Comparison of ENCODE assay signal across 8 mouse cellular contexts in the genomic region with DNA sequence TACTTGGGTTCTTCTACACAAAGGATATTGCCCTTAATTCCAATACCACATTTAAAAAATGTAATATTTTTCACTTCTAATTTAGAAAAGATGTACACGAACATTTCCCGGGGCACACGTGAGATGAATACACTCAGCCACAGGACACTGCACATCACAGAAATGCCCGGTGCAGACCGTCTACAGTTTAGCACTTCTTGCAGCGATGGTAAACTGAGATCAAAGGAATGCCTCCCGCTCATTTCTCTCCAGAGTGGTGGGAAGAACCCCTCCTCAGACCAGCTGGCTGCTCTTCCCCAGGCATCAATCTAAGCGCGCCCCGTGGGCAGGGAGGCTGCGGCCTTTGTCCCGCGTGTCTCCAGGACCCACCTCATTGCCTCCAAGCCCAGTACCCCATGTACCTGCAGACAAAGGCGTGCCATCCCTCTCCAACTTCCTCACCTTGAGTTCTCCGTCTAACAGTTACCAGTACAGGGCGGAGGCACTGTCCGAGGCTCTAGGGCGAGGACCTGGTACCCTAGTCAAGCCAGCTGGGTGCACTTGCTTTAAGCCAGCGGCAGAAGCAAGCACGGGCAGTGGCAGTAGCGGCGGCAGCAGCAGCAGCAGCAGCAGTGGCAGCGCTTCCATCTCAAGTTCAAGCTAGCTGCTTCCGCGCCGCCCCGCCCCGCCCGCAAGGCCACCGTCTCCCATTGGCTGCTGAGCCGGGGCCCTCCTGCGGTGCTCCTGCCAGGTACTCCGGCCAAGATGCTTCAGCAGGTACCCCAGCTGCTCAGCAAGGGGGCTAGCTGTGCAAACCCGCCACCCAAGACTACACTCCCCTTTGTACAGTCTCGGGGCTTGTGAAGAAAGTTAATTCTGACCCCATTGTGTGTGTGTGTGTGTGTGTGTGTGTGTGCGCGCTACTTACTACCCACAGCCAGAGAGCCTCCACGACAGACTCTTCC.
DNase-seq lines count a peak whose midpoint lies in the region; ATAC-seq and TF ChIP-seq lines count a peak whose summit lies in the region.

No protein-coding gene starts in this region.

- H3K9me3 ChIP-seq in forebrain, embryonic 15.5 days = no peaks in the 10 kb centered on the region
- H3K9me3 ChIP-seq in limb, embryonic 10.5 days (replicated peaks) = no peaks in the 10 kb centered on the region
- no peaks in the 10 kb centered on the region for H3K9me3 ChIP-seq in midbrain, embryonic 11.5 days (ENCODE audit: control insufficient read depth, low read length)

- 3% methylated on average over 38 of the region's 38 CpGs for WGBS in forebrain, embryonic 15.5 days
- 4% methylated on average over 38 of the region's 38 CpGs for WGBS in limb, embryonic 10.5 days
- 7% methylated on average over 38 of the region's 38 CpGs for WGBS in midbrain, embryonic 11.5 days

- H3K4me2 ChIP-seq in forebrain, embryonic 15.5 days (replicated peaks) = peak overlapping the region; percentile 88
- peak overlapping the region; percentile 92 for H3K4me2 ChIP-seq in midbrain, embryonic 11.5 days

- peaks cover 60% of the 10 kb centered on the region for H3K4me1 ChIP-seq in forebrain, embryonic 15.5 days
- peaks cover 36% of the 10 kb centered on the region for H3K4me1 ChIP-seq in limb, embryonic 10.5 days
- peaks cover 15% of the 10 kb centered on the region for H3K4me1 ChIP-seq in midbrain, embryonic 11.5 days (ENCODE audit: control insufficient read depth, insufficient read depth, low read length)
- H3K4me1 ChIP-seq in testis, adult 2 months (ENCODE audit: control insufficient read depth, insufficient read depth, low read length) = peaks cover 5% of the 10 kb centered on the region

- H3K4me3 ChIP-seq in forebrain, embryonic 15.5 days = peak overlapping the region; percentile 46
- peak overlapping the region; percentile 60 for H3K4me3 ChIP-seq in limb, embryonic 10.5 days
- peak overlapping the region; percentile 44 for H3K4me3 ChIP-seq in midbrain, embryonic 11.5 days (ENCODE audit: low read depth, low read length)
- peak overlapping the region; percentile 64 for H3K4me3 ChIP-seq in testis, adult 2 months (ENCODE audit: control insufficient read depth, low read depth, low read length)

- H3K36me3 ChIP-seq in forebrain, embryonic 15.5 days = no peaks in the 10 kb centered on the region
- no peaks in the 10 kb centered on the region for H3K36me3 ChIP-seq in limb, embryonic 10.5 days
- no peaks in the 10 kb centered on the region for H3K36me3 ChIP-seq in midbrain, embryonic 11.5 days (ENCODE audit: control insufficient read depth, insufficient read depth, low read length)
- no peaks in the 10 kb centered on the region for H3K36me3 ChIP-seq in testis, adult 2 months (ENCODE audit: control insufficient read depth, insufficient read depth, low read length)

- peak; percentile 56 for ATAC-seq in cerebellum, adult (ENCODE audit: insufficient number of reproducible peaks, low FRiP score, low TSS enrichment)
- ATAC-seq in forebrain, embryonic 15.5 days (replicated peaks) = peak; percentile 75
- ATAC-seq in hematopoietic stem cell, adult 5-6 weeks (replicated peaks in 1 of 2; ENCODE audit: insufficient read depth in 1 of 2, low FRiP score in 2 of 2, low TSS enrichment in 1 of 2, low read depth in 1 of 2, poor library complexity in 2 of 2, severe bottlenecking in 2 of 2) = peak; percentile 67 to 76
- ATAC-seq in midbrain, embryonic 11.5 days (ENCODE audit: low FRiP score) = peak; percentile 81

- H3K9ac ChIP-seq in forebrain, embryonic 15.5 days (replicated peaks) = peak overlapping the region; percentile 60
- peak overlapping the region; percentile 70 for H3K9ac ChIP-seq in midbrain, embryonic 11.5 days (ENCODE audit: low read length)

- H3K27ac ChIP-seq in forebrain, embryonic 15.5 days (replicated peaks) = peak overlapping the region; percentile 77
- H3K27ac ChIP-seq in limb, embryonic 10.5 days = peak overlapping the region; percentile 79
- H3K27ac ChIP-seq in midbrain, embryonic 11.5 days (ENCODE audit: low read depth, low read length) = no peak overlapping the region
- H3K27ac ChIP-seq in testis, adult 2 months (ENCODE audit: control insufficient read depth, insufficient read depth, low read depth, low read length) = no peak overlapping the region

- TF ChIP-seq POLR2A in testis, adult 2 months (IDR thresholded peaks at IDR 0.05; ENCODE audit: control insufficient read depth, low read depth, low read length) = no peak

- H3K27me3 ChIP-seq in forebrain, embryonic 15.5 days = no peaks in the 10 kb centered on the region
- peaks cover 34% of the 10 kb centered on the region; the same call in 1 of the 2 replicates for H3K27me3 ChIP-seq in limb, embryonic 10.5 days (ENCODE audit: low read depth, poor library complexity, severe bottlenecking)
- no peaks in the 10 kb centered on the region for H3K27me3 ChIP-seq in midbrain, embryonic 11.5 days (ENCODE audit: control insufficient read depth, insufficient read depth, low read length)
- H3K27me3 ChIP-seq in testis, adult 2 months (ENCODE audit: control insufficient read depth, insufficient read depth, low read length) = no peaks in the 10 kb centered on the region

- no peak for TF ChIP-seq CTCF in testis, adult 2 months (IDR thresholded peaks at IDR 0.05; ENCODE audit: control insufficient read depth, insufficient read depth, insufficient replicate concordance, low read depth, low read length)

- DNase-seq in Muller cell, postnatal 12 days (ENCODE audit: inconsistent ontology term) = peak; percentile 78
- peak; percentile 81 for DNase-seq in limb, embryonic 10.5 days (ENCODE audit: low spot score)
- peak; percentile 94 for DNase-seq in midbrain, embryonic 11.5 days (ENCODE audit: low spot score, missing footprints)
- no peak for DNase-seq in layer of hippocampus, adult 9-10 months (ENCODE audit: low spot score)

Comparison
In these comparisons a context has a peak if more than half of its experiments do, and no peak if none do; other contexts are left out.
1. H3K27ac ChIP-seq: peak in forebrain, embryonic 15.5 days (single experiment) and limb, embryonic 10.5 days (single experiment); none in midbrain, embryonic 11.5 days (single experiment) and testis, adult 2 months (single experiment).
2. Peak in every context shown above with its lines, with median percentiles within 50 percentile points of each other: ATAC-seq and H3K4me3 ChIP-seq.